Mouse (Mus musculus) thymus, postnatal 25 days (tissue): ENCODE data around the gene Pcbp4.

Experiments used
- DNase-seq: peaks from one replicate; pipeline ENCODE4 v3.0.0; 2022

Gene Pcbp4

DNA sequence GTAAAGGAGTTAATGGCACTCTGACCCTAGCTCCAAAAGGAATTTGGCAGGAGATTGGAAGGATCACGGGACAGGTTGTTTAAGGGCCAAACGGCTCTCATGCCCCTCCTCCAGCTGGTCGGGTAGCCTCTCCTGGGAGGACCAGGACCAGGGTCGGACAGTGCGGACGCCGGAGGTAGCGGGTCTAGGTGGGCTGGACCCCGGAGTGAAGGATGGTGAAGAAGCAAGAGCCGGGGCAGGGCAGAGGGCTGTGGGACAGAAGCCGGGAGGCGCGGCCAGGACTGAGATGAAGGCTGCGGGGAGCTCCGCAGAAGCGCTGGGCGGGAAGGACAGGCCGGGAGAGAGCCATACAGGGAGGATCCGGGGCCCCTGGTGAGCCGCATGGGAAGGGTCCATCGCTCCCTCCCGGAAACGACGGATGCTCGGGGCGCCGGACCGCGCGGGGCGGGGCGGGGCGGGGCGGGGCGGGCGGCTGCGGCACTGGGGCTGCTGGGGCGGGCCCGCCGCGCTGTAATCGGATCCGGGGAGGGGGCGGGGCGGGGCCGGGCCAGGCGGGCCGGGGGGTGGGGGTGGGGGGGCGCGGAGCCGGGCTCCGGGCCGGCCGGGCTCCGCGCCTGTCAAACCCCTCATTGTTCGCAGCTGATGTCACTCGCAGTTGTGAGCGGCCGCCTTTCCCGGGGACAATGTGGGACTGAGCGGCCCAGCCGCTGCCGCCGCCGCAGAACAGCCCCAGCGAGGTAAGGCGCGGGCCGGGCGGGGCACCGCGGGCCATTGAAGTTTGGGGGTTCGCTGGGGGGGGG is at the start of gene Pcbp4:
TSS of gene Pcbp4 (plus strand) at position 21 of the 800 bp plus-strand sequence.
- peak; percentile 36 for DNase-seq

DNA sequence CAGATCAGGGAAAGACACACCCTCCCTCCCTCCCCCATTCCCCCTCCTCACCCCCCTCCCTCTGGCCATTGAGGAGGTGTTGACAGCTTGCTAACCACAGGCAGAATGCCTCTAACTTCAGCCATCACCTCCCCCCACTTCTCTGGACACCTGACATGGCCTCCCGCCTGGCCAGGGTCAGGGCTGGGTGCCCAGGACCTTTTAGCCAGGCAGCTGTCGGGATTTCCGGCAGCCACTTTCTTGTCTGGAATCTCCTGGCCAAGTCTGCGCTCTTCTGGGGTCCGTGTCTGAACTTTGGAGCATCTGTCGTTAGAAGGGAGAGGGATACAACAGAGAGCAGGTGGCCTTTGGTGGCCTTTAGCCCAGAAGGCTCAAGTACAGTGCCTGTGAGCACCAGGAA is 47.8 kb upstream of the Pcbp4 start:
- DNase-seq = no peak

DNA sequence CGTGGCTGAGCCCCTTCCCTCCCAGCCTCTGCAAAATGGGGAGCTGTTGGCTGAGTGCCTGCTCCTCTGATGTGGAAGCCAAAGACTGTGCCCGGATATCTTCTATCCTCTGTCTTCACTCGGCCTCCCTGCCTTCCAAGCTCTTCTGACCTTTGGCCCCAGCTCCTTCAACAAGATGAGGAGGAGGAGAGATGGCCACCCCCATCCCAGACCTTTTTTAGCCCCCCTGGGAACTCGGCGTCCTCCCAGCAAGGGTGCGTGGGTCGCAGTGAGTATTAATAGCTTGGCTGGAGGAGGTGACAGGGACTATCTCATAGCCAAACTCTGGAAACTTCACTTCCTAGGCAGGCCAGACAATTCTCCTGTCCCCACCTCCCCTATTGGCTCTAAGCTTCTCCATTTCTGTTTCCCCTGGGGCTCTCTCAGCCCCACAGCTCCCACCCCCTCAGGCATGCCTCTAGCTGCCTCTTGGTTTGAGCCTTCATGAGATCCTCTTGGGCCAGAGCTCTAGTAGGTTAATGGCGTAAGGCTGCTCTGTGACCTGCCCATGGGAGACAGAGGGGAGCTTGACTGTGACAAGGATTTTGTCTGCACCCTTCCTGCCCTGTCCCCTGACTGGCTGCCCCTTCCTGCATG is 46.5 kb upstream of the Pcbp4 start:
- DNase-seq = no peak

DNA sequence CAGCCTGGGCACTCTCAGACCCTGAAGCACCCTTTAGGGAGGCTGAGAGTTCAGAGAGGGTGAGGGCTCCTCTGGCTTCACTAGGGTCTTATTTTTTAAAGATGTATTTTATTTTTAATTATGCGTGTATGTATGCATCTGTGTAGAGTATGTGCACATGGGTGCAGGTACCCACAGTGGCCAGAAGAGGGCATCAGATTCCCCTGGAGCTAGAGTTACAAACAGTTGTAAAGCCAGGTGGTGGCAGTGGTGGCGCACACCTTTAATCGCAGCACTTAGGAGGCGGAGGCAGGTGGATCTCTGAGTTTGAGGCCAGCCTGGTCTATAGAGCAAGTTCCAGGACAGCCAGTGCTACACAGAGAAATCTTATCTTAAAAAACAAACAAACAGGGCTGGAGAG is 44.0 kb upstream of the Pcbp4 start:
- no peak for DNase-seq

DNA sequence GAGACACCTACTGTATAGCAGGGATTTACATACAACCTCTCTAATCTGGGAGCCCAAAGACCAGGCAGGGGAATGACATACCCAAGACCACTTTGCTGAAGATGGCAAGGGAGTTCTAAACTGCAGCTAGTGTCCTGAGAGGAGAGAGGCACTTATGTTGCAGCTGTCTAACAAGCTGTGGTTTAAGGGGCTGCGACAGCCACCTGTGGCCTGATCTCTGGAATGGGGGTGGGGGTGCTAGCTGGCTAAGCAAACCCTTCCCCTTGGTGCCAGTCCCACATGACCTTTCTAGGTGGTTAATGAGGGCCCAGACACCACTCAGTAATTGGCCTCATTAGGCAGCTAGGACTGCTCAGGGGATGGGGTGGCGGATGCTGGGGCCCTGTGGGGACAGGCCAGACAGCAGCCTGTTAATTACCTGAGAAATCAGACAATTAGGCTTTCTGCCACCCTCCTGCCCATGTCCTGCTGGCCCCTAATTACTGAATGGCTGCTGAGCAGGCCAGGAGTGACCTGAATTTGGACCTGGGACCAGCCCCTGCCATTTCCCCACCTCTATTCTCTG is 42.9 kb upstream of the Pcbp4 start:
- DNase-seq = no peak

DNA sequence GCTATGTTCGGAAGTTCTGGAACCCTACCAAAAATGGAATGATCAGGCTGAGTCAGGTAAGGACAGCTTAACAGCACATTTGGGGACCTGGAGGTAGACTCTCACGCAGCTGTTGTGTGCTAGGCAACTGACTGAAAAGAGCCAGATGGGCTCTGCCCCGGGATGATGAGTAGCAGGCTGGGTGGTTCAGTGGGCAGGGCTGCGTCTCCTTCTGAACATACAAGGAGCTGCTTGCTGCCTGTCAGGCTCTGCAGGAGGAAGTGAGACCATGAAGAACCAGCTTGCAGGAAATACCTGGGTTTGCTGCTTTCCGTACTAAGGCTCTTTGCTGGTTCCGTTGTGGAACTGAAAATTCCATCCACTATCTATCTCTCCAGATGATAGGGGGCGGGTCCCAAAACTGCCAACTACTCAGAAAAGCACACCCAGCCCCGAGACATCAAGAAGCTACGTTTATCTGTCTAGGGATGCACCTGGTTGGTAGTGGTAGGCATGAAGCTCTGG is 41.9 kb upstream of the Pcbp4 start:
- no peak for DNase-seq

DNA sequence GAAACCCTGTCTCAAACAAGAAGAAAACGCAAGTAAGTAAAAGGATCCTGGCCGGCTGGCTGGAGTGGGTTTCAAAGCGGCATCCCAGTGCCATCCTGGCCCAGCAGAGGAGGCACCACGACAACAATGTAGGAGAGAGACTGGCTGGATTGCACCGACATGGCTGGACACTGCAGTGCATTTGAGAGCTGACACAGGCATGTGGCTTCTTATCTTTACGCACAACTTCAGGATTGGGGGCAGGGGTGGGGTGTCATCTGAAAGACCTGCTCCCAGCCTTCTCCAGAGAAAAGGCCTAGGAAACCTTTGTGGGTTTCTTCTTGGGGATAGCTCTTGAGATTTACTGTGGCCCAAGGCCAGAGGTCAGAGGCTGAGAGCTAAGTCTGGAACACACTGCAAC is 41.4 kb upstream of the Pcbp4 start:
- no peak for DNase-seq

DNA sequence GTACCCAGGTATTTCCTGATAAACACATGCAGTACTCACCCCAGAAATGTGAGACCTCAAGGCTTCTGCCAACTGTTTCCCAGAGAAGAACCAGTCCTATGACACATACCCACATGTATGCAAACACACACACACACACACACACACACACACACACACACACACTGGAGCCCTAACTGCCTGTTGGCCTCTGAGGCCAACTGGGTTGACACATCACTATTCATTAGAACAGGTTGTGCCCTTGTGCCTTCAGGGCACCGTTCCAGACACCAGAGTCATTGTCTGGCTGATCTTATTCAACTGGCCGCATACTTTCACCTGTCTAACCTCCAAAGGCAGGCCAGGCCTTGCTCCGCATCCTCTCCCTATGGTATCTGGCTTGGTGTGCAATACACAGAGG is 40.9 kb upstream of the Pcbp4 start:
- DNase-seq = no peak

DNA sequence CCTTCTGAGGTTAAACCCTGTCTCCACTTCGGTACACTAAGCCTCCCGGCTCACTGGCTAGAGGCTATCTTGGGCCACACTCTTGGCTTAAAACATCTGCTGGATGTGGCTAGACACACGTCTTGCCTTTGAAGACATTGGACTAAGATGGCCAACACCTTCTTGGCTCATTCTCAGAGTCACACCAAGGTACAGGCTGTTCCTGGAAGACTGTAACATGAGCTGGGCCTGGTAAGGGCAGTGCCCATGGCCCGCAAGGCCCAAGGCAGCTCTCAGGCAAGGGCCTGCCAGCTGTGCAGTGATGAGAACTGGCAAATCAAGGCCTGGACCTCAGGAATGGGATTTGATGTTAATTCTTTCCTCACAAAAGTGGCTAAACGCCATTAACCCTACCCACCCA is 39.5 kb upstream of the Pcbp4 start:
- no peak for DNase-seq

DNA sequence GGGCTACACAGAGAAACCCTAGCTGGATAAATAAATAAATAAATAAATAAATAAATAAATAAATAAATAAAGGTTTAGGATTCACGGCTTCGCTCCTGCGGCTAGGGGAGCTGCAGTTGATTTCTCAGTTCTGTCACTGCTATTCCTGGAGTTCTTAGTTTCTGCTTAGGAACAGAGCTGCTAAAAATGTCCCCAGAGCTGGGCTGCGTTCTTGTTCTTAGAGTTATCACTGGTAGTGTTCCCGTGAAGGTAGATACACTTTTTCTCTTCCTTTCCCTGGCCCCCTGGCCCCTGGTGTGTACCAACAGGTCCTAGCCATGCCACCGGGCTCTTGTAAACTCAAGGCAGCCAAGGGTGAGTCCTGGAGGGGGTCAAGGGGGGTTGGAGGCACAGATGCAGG is 36.3 kb upstream of the Pcbp4 start:
- DNase-seq = no peak

DNA sequence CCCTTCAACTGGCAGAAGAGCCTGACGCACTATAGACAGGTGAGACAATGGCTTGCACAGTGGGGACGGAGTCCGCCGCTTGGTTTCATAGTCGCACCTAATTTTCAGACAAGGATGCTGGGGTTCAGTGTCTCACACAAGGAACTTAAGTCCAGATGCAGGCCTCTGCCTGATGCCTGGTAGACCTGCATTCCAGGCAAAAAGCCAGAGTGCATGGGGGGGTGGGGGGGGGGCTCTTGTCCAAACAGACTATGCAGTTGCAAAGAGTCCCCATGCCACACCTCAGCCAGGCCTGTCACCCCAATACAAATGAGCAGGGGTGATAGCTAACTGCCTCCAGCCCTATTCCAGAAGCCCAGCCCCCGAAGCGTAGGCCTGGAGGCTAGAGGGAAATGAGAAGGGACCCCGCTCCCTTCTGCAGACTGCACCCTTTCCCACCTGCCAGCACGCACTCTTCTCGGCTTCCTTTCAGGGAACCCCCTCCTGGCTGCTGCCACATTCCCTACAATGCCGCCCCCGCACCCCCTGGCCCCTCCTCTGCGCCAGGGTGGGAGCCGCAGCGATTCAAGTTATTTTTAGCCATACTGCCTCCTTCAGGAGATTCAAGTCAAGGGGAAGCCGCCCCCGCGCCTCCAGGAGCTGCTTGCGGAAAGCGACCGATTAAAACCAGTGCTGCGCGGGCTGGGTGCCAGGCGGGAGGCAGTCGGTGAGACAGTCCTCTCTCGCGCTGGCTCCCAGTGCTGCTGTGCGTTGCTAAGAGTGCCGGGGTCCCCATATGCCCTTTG is 35.1 kb upstream of the Pcbp4 start:
- peak; percentile 59 for DNase-seq

DNA sequence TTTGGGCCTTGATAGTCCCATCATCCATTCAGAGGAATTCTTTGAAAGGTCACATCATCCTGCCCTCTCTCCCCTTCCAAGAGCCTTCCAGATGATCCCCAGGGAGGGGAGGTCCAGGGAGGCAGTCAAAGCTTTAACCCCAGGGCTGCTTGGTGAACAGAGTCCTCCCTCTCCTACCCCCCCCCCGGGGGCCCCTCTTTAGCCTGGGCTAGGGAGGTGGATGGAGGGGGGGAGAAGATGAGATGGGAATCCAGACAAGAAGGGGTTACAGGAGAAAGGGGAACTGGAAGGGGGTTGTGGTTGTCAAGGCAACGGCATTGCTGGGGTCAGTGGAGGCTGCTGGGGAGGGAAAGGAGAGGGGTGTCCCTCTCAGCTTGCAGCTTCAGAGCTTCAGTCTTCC is 32.5 kb upstream of the Pcbp4 start:
- no peak for DNase-seq

DNA sequence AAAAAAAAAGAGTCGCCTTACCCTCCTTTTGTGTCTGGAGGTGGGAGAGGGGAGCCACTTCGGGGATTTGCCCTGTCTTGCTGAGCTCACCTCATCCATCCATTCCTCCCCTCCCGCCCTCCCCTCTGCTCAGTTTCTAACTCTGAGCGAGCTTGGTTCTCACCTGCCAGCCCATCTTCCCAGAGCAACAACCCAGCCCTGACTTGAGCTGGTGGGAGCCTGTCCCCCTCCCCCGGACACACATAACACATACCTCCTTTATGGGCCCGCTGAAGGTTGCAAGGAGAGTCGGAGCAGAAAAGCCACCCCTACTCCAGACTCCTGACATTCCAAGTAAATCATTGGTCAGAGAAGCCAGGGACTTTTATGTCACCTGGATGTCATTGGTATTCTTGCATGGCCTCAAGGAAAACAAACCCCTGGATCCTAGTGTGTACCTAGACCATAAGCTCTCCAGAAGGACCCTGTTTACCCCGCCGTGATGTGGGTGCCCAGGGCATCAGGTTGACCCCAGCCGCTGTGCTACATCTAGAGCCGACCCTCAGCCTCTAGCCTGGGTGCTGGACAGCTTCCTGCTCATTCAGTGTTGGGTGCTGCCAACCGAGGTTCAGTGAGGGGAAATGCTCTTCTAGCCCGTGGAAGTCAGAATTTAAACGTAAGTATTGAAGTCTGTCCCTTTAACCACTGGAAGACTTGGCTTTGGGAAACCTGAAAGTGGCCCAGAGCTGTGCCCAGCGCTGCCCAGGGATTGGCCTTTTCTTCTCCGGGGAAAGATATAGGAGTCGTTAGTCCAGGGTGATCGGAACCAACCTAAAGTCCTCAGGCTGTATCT is 31.8 kb upstream of the Pcbp4 start:
- DNase-seq = no peak

DNA sequence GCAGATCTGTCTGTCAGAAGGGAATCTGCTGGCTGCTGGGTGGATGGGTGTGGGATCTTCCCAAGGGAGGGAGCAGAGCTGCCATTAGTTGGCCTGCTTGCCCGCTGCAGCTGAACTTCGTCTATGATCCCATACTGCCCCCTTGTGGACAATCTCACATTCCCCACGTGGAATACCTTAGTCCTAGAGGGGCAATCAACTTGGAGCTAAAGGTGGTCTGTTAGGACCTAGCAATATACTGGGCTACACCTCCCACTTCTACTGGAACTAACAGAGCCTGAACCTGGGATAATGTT is 31.3 kb upstream of the Pcbp4 start:
- DNase-seq = peak; percentile 83

DNA sequence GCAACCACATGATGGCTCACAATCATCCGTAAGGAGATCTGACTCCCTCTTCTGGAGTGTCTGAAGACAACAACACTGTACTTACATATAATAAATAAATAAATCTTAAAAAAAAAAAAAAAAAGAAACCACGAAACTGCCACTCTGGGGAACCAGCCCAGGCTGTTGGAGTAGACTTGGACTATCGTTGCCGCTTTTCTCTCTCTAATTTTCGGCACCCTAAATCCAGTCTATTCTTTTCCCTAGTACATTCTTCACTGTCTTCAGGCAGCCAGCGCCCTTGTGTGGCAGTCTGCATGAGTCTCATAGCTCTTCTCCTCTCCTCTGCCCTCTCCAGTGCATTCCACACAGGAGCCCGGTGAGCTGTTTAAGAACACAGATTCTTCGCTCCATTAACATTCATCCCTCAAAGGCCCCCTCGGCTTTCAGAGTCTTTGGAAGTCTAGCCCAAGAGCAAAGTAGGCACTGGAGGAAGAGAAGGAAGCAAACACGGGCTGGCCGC is 24.3 kb upstream of the Pcbp4 start:
- DNase-seq = no peak

DNA sequence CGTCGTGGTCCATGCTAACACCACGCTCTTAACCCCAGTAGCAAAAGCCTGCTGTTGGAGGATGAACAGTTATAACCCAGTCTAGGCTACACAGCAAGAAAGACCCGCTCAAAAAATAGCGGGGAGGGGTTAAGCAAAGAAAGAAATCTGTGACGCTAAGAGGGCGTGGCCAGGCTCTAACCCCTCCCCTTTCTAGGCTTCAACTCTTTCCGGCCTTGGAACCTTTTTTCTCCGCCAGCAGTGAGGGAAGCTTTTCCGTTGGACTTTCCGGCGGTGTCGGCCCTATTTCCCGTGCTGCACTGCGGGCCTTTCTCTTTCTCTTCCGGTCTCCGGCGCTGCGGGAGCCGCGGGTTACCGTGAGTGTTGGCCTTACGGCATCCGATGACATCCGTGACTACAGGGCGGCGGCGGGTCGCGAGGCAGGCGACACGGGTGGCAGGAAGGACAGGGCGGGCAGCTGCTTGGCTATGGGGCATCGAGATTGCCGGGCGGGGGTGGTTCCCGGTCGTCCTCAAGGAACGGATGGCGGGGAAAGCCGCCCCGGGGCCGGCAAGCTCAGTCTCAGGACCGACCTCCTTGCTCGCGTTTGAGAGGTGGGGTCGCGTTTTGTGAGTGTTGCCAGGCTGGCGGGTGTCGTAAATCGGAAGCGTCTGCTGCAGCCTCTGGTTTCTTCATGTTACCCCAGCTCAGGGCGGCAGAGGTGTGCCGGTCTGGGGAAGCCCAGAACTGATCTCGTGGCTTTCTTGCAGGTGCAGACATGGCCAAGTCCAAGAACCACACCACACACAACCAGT is 23.7 kb upstream of the Pcbp4 start, which contains the start of gene Rpl29:
TSS of gene Rpl29 (plus strand) at position 234 of the 794 bp plus-strand sequence.
- peak; percentile 96 for DNase-seq

DNA sequence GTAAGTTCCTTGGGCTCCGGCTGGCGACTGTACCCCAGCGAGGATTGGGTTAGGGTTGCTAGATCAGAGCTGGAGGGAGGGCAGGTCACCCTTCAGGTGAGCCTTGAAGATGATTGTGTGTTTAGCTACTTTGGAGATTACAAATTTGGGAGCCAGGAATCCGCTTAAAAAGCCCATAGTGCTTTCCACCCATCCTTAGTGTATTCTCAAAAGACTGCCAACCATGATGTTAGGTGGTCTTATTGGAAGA is 23.2 kb upstream of the Pcbp4 start:
- no peak for DNase-seq

DNA sequence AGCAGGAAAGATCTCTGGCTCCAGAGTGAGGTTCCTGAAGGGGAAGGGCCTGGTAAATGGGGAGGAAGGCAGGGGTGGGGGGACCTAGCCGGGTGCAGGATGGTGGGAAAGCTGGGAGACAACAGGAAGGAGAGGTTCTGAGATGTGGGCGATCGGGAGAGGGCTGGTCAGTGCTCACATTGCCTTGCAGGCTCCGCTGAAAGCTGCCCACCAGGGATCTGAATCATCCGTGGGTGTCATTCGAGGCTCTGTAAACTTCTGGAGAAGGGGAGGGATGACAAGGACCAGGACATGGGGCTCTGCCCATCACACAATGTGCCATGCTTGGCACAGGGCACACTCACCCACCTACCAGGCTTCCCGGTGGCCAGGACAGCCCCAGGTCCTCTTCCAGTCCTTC is 19.7 kb upstream of the Pcbp4 start:
- DNase-seq = no peak

DNA sequence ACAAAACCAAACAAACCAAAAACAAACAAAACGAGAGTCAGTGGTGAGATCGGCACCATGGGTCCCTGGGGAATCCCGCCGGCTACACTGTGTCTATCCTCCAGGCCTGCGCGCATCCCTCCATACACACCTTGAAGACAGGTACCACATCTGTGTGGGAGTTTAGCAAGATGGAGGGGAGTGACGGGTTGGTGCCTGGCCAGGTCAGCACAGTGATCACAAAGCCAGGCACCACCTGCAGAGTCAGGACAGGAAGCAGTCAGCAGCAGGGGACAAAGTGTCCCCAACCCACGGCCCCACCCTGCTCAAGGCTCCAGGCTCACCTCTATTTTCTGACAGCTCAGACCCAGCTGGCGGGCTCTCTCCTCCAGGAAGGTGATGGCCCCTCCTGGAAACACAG is 16.5 kb upstream of the Pcbp4 start:
- DNase-seq = no peak

DNA sequence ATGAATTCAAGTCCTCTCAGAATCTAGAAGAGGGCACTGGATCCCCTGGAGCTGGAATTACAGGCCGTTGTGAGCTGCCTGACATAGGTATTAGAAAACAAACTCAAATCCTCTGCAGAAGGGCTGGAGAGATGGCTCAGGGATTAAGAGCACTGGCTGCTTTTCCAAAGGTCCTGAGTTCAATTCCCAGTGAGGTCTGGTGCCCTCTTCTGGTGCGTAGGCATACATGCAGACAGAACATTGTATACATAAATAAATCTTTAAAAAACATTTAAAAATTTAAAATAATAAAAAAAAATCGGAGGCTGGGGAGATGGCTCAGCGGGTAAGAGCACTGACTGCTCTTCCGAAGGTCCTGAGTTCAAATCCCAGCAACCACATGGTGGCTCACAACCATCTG is 10.4 kb upstream of the Pcbp4 start:
- no peak for DNase-seq

DNA sequence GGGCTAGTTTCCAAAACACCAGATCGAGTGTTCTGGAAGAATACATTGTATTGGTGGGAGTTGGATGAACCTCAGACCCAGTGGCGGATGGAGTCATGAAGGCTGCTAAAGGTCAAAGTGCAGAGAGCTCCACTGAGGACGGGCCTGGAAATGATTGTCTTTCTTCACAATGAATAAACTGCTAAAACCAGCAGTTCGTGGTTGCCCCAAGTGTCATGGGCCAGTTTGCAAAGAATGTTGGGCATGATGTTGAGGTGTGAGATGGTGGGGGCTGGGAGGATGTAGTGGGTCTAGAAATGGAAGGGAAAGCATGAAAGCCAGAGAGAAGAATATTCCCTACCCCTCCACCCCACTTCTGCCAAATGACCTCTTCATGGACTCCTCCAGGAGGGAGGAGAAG is 8.3 kb upstream of the Pcbp4 start:
- DNase-seq = no peak

DNA sequence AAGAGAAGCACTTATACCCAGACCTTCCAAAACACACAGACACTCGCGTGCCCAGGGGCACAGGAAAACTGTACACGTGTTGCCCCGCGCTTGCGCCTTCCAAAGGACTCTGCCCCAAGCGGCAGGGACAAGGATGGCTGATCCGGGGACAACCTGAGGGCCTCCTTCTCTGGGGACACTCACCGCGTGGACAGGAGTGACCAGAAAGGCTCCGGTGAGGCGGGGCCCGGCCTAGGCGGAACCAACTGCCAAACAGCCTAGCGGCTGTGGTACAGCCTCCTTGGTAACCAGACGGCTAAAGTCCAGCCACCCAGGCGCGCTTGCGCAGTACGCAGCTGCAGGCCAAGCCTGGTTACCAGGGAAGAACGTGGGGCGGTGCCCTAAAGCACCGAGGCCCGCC is 5.7 kb upstream of the Pcbp4 start, which contains the start of the genes Abhd14b and Abhd14a:
TSS of gene Abhd14b (plus strand) at position 112 of the 400 bp plus-strand sequence.
TSS of gene Abhd14a (minus strand) at position 331 of the 400 bp plus-strand sequence.
- DNase-seq = peak; percentile 77
